ENCODE assay signal across 7 mouse cellular contexts in genomic region chrX:102119042-102119864, GRCm38 (mm10). TPM values are rescaled to one million over a fixed set of nuclear protein-coding genes. Genes with fewer than 3 reads are reported as not detected.
DNase-seq lines count a peak whose midpoint lies in the region; ATAC-seq lines count a peak whose summit lies in the region.

Pin4 (plus strand) TSS chrX:102119447.

- intact Hi-C loops in left cerebral cortex, postnatal 36 days (cut with DNase I), result loop anchor here (5.0 kb wide), 1 partner anchor 47 kb away; the partner anchor contains the start of gene Rtl5

- peak within 1 kb of the TSS; percentile 61 for H3K4me2 ChIP-seq in intestine, embryonic 16.5 days (ENCODE audit: low read depth, low read length)
- peak within 1 kb of the TSS; percentile 55 for H3K4me2 ChIP-seq in midbrain, embryonic 11.5 days

- H3K9ac ChIP-seq in intestine, embryonic 16.5 days (ENCODE audit: low read depth, low read length), result peak within 1 kb of the TSS; percentile 70
- peak within 1 kb of the TSS; percentile 59 for H3K9ac ChIP-seq in midbrain, embryonic 11.5 days (ENCODE audit: low read length)

- DNase-seq in adrenal gland, adult 8-10 months, result peak; percentile 93
- peak; percentile 91 for DNase-seq in embryo, embryonic 9.5 days (ENCODE audit: extremely low spot score)
- DNase-seq in gastrocnemius, postnatal 4 days (ENCODE audit: low spot score in 2 of 2), result peak; percentile 80 to 89
- DNase-seq in left cerebral cortex, postnatal 36 days (ENCODE audit: low spot score in 2 of 2), result peak; percentile 86 to 88
- peak; percentile 99 for DNase-seq in midbrain, embryonic 11.5 days (ENCODE audit: low spot score, missing footprints)
- DNase-seq in skeletal muscle tissue, adult 2 months (ENCODE audit: low read depth, low spot score), result peak; percentile 96

- H3K9me3 ChIP-seq in intestine, embryonic 16.5 days (ENCODE audit: control insufficient read depth, low read length), result no peaks in the 10 kb centered on the region
- H3K9me3 ChIP-seq in midbrain, embryonic 11.5 days (ENCODE audit: control insufficient read depth, low read length), result no peaks in the 10 kb centered on the region

- no peaks in the 10 kb centered on the region; the same call in 1 of the 2 replicates for H3K27me3 ChIP-seq in intestine, embryonic 16.5 days (replicated peaks; ENCODE audit: control insufficient read depth, insufficient read depth, low read length)
- no peaks in the 10 kb centered on the region; the same call in none of the 2 replicates for H3K27me3 ChIP-seq in midbrain, embryonic 11.5 days (ENCODE audit: control insufficient read depth, insufficient read depth, low read length)

- ATAC-seq in intestine, embryonic 16.5 days, result peak; percentile 99
- peak; percentile 99 for ATAC-seq in midbrain, embryonic 11.5 days (ENCODE audit: low FRiP score)

- no peak within 1 kb of the TSS for H3K27ac ChIP-seq in intestine, embryonic 16.5 days (ENCODE audit: low read length)
- peak within 1 kb of the TSS; percentile 25; the same call in 1 of the 2 replicates for H3K27ac ChIP-seq in midbrain, embryonic 11.5 days (ENCODE audit: low read depth, low read length)

- 16% methylated on average over 30 of the region's 30 CpGs for WGBS in intestine, embryonic 16.5 days
- WGBS in midbrain, embryonic 11.5 days, result 13% methylated on average over 30 of the region's 30 CpGs

- H3K36me3 ChIP-seq in intestine, embryonic 16.5 days (ENCODE audit: control insufficient read depth, insufficient read depth, low read length), result no peaks in the 10 kb centered on the region
- 0 out of 2 replicates have a peak, but pooled peaks cover under 1% of the 10 kb centered on the region for H3K36me3 ChIP-seq in midbrain, embryonic 11.5 days (ENCODE audit: control insufficient read depth, insufficient read depth, low read length)

- H3K4me3 ChIP-seq in intestine, embryonic 16.5 days (ENCODE audit: low read length), result peak within 1 kb of the TSS; percentile 64
- H3K4me3 ChIP-seq in midbrain, embryonic 11.5 days (ENCODE audit: low read depth, low read length), result peak within 1 kb of the TSS; percentile 42

- no peaks in the 10 kb centered on the region for H3K4me1 ChIP-seq in intestine, embryonic 16.5 days (ENCODE audit: control insufficient read depth, insufficient read depth, low read length)
- H3K4me1 ChIP-seq in midbrain, embryonic 11.5 days (ENCODE audit: control insufficient read depth, insufficient read depth, low read length), result no peaks in the 10 kb centered on the region

RNA-seq across cellular contexts. Expression of gene Pin4, which starts in this region (rescaled TPM):
- 10 to 100 TPM; 17.4 to 90.6 (median 27.7) TPM for total RNA-seq in adrenal gland, adult 8-10 months (2022)
- total RNA-seq in gastrocnemius, postnatal 4 days (2021), result 10 to 100 TPM; 38.8 to 42.2 TPM
- polyA plus RNA-seq in intestine, embryonic 16.5 days (2015; fragmentation: Nextera tagmentation; extraction: Ambion mirVana), result 44.1 and 49.4 TPM in 2 replicates
- total RNA-seq in left cerebral cortex, postnatal 36 days (2021), result 10 to 100 TPM; 23.1 to 32.8 TPM
- polyA plus RNA-seq in midbrain, embryonic 11.5 days (2014; fragmentation: Nextera tagmentation; extraction: Ambion mirVana), result 70.8 and 78.5 TPM in 2 replicates
